Mouse (Mus musculus): Measurements from ENCODE around the gene Cltb. TPM values are rescaled to one million over a fixed set of nuclear protein-coding genes. Genes with fewer than 3 reads are reported as not detected.

Cltb gene
- total and polyA plus RNA-seq, 2 experiments from 2014 or later, result 256 to 328 TPM

- H3K4me2 ChIP-seq (ENCODE audit: low read depth, low read length, poor library complexity, severe bottlenecking), result no peak overlapping the region
- H3K27me3 ChIP-seq (ENCODE audit: insufficient read depth, low read length), result no peaks in the 10 kb centered on the region
- H3K9me3 ChIP-seq (ENCODE audit: low read length), result no peaks in the 10 kb centered on the region
- no peak overlapping the region for H3K27ac ChIP-seq (ENCODE audit: low read depth, low read length)
- peaks cover 70% of the 10 kb centered on the region for H3K36me3 ChIP-seq (ENCODE audit: insufficient read depth, low read length)
- no peaks in the 10 kb centered on the region for H3K4me1 ChIP-seq (ENCODE audit: insufficient read depth, low read length)
- DNase-seq (ENCODE audit: low spot score) (no peak), ATAC-seq (ENCODE audit: low FRiP score) (no peak)
- no peak overlapping the region for H3K9ac ChIP-seq (replicated peaks; ENCODE audit: low read length, poor library complexity, severe bottlenecking)
- no peak overlapping the region for H3K4me3 ChIP-seq (ENCODE audit: low read depth, low read length)
- no peak for TF ChIP-seq CTCF (IDR thresholded peaks at IDR 0.05)
- 97% methylated on average over 9 of the region's 9 CpGs for WGBS
Measured at GRCm38 (mm10) chr13:54556176-54556575, 55.0 kb downstream of the Cltb start.

- Histone ChIP-seq H3K27ac (ENCODE audit: low read depth, low read length) (no peak overlapping the region), H3K36me3 (ENCODE audit: insufficient read depth, low read length) (peaks cover 35% of the 10 kb centered on the region), H3K27me3 (ENCODE audit: insufficient read depth, low read length) (no peaks in the 10 kb centered on the region), H3K4me2 (ENCODE audit: low read depth, low read length, poor library complexity, severe bottlenecking) (no peak overlapping the region), H3K4me3 (ENCODE audit: low read depth, low read length) (no peak overlapping the region), H3K9ac (replicated peaks; ENCODE audit: low read length, poor library complexity, severe bottlenecking) (no peak overlapping the region), H3K4me1 (ENCODE audit: insufficient read depth, low read length) (no peaks in the 10 kb centered on the region), H3K9me3 (ENCODE audit: low read length) (no peaks in the 10 kb centered on the region)
- 77% methylated on average over 7 of the region's 7 CpGs for WGBS
- no peak for DNase-seq (ENCODE audit: low spot score)
- TF ChIP-seq CTCF (IDR thresholded peaks at IDR 0.05), result no peak
- no peak for ATAC-seq (ENCODE audit: low FRiP score)
Measured at GRCm38 (mm10) chr13:54548036-54548435, 63.1 kb downstream of the Cltb start.

Small RNA genes within 50 kb of the gene (microRNA-seq; reads per million reads assigned to microRNA genes)
- not detected for gene Gm24195 (ENCODE audit: borderline number of aligned reads)

Other genes with a start within 250 kb of the Cltb start
- gene Cplx2, start 240.0 kb downstream of the Cltb start, total RNA-seq (2014; rRNA removed), result 88.7 and 106 TPM in 2 replicates
- gene Cplx2, start 240.0 kb downstream of the Cltb start, polyA plus RNA-seq (2015; fragmentation: Nextera tagmentation; extraction: Ambion mirVana), result 30.4 and 31.2 TPM in 2 replicates
- gene Thoc3, start 142.5 kb downstream of the Cltb start, total RNA-seq (2014; rRNA removed), result 51.7 and 62.6 TPM in 2 replicates
- gene Thoc3, start 142.5 kb downstream of the Cltb start, polyA plus RNA-seq (2015; fragmentation: Nextera tagmentation; extraction: Ambion mirVana), result 127 and 133 TPM in 2 replicates
- gene Simc1, start 107.6 kb downstream of the Cltb start, total RNA-seq (2014; rRNA removed), result 20.1 and 23.6 TPM in 2 replicates
- 9.8 and 10.2 TPM in 2 replicates for gene Simc1, start 107.6 kb downstream of the Cltb start, polyA plus RNA-seq (2015; fragmentation: Nextera tagmentation; extraction: Ambion mirVana)
- gene 4833439L19Rik, start 45.9 kb downstream of the Cltb start, total RNA-seq (2014; rRNA removed), result 205 and 230 TPM in 2 replicates
- gene 4833439L19Rik, start 45.9 kb downstream of the Cltb start, polyA plus RNA-seq (2015; fragmentation: Nextera tagmentation; extraction: Ambion mirVana), result 240 and 248 TPM in 2 replicates
- gene Arl10, start 36.3 kb downstream of the Cltb start, total RNA-seq (2014; rRNA removed), result 161 and 171 TPM in 2 replicates
- 79.2 and 80.2 TPM in 2 replicates for gene Arl10, start 36.3 kb downstream of the Cltb start, polyA plus RNA-seq (2015; fragmentation: Nextera tagmentation; extraction: Ambion mirVana)
- 26.7 TPM in 2 replicates for gene Nop16, start 21.3 kb downstream of the Cltb start, total RNA-seq (2014; rRNA removed)
- gene Nop16, start 21.3 kb downstream of the Cltb start, polyA plus RNA-seq (2015; fragmentation: Nextera tagmentation; extraction: Ambion mirVana), result 53.8 and 54.1 TPM in 2 replicates
- gene Higd2a, start 21.1 kb downstream of the Cltb start, total RNA-seq (2014; rRNA removed), result 110 and 203 TPM in 2 replicates
- 327 and 330 TPM in 2 replicates for gene Higd2a, start 21.1 kb downstream of the Cltb start, polyA plus RNA-seq (2015; fragmentation: Nextera tagmentation; extraction: Ambion mirVana)
- 49.3 and 57.9 TPM in 2 replicates for gene Faf2, start 10.4 kb upstream of the Cltb start, total RNA-seq (2014; rRNA removed)
- 53.0 and 56.4 TPM in 2 replicates for gene Faf2, start 10.4 kb upstream of the Cltb start, polyA plus RNA-seq (2015; fragmentation: Nextera tagmentation; extraction: Ambion mirVana)
- gene Rnf44, start 82.6 kb upstream of the Cltb start, total RNA-seq (2014; rRNA removed), result 67.6 and 71.2 TPM in 2 replicates
- gene Rnf44, start 82.6 kb upstream of the Cltb start, polyA plus RNA-seq (2015; fragmentation: Nextera tagmentation; extraction: Ambion mirVana), result 51.7 and 52.0 TPM in 2 replicates
- 0.33 and 0.52 TPM in 2 replicates for gene Cdhr2, start 90.1 kb upstream of the Cltb start, total RNA-seq (2014; rRNA removed)
- 0.65 and 0.84 TPM in 2 replicates for gene Cdhr2, start 90.1 kb upstream of the Cltb start, polyA plus RNA-seq (2015; fragmentation: Nextera tagmentation; extraction: Ambion mirVana)
- gene Gprin1, start 138.5 kb upstream of the Cltb start, total RNA-seq (2014; rRNA removed), result 167 and 170 TPM in 2 replicates
- 21.7 and 23.0 TPM in 2 replicates for gene Gprin1, start 138.5 kb upstream of the Cltb start, polyA plus RNA-seq (2015; fragmentation: Nextera tagmentation; extraction: Ambion mirVana)
- gene Sncb, start 155.3 kb upstream of the Cltb start, total RNA-seq (2014; rRNA removed), result 84.6 and 90.6 TPM in 2 replicates
- gene Sncb, start 155.3 kb upstream of the Cltb start, polyA plus RNA-seq (2015; fragmentation: Nextera tagmentation; extraction: Ambion mirVana), result 213 and 233 TPM in 2 replicates
- not detected in 2 replicates for gene Eif4e1b, start 172.7 kb upstream of the Cltb start, total RNA-seq (2014; rRNA removed)
- gene Eif4e1b, start 172.7 kb upstream of the Cltb start, polyA plus RNA-seq (2015; fragmentation: Nextera tagmentation; extraction: Ambion mirVana), result not detected in 2 replicates
- gene Tspan17, start 178.0 kb upstream of the Cltb start, total RNA-seq (2014; rRNA removed), result 43.4 and 58.1 TPM in 2 replicates
- gene Tspan17, start 178.0 kb upstream of the Cltb start, polyA plus RNA-seq (2015; fragmentation: Nextera tagmentation; extraction: Ambion mirVana), result 100 and 115 TPM in 2 replicates